Mouse (Mus musculus): ENCODE measurements around the gene Phlda2.
A peak's percentile ranks its signal among the peaks of the same experiment; 100 is the strongest.
"Not testable (repeated sequence)": the region's sequence is repeated elsewhere in the genome, so short reads cannot be mapped to it uniquely, and the experiment has no call there.

Phlda2 gene

DNA sequence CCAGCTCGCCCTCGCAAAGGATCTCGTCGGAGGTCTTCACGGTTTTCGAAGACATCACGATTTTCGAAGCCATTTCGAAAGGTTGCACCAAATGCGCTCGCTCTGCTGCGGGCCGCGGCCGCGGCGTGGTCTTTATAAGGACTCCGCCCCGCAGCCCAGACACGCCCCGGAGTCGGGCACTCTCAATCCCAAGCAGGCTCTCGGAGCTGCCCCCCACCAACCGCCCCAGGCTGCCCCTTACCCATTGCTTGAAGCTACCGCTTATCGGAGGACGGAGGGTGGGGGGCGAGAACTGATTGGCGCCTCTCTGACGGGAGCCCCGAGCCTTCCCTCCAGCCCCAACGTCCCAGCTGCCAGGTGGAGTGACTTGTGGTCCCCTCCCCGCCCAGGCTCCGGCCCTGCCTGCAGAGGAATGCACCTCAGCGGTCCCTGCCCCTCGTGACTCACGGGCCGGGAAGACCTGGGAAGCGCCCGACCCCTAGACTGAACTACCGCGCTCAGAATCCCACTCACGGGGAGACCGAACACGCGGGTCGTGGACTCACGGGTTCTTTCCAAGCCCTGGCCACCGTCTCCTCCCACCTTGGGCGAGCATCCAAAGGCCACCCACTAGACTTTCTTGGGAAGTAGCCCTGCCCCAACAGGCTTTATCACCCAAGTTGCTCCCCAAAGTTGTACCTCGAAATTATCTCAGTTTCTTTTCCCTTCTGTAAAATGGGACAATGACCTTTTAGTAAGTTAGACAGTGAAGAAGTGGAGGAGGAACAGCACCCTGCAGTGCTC is at the start of gene Phlda2:
Phlda2 (minus strand) TSS at position 733 of the 783 bp plus-strand sequence.
- DNase-seq: peak; percentile 45

DNA sequence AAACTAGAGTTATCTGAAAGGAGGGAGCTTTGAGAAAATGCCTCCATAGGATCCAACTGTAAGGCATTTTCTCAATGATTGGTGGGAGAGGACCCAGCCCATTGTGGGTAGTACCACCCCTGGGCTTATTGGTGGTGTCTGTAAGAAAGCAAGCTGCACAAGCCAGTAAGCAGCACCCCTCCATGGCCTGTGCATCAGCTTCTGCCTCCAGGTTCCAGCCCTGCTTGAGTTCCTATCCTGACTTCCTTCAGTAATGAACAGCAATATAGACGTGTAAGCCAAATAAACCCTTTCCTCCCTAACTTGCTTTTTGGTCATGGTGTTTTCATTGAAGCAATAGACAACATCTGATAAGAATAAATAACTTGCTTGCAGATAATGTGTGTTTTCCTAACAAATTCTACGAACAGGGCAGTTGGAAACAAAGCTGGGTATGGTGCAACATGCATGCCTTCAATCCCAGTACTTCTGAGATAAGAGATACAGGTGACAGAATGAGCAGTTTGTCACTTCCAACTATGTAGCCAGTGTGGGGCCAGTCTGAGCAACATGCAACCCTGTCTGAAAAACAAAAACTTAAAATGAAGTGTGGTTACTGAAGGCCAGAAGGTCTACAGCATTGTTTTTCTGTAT is 46.8 kb upstream of the Phlda2 start:
- DNase-seq: no peak

DNA sequence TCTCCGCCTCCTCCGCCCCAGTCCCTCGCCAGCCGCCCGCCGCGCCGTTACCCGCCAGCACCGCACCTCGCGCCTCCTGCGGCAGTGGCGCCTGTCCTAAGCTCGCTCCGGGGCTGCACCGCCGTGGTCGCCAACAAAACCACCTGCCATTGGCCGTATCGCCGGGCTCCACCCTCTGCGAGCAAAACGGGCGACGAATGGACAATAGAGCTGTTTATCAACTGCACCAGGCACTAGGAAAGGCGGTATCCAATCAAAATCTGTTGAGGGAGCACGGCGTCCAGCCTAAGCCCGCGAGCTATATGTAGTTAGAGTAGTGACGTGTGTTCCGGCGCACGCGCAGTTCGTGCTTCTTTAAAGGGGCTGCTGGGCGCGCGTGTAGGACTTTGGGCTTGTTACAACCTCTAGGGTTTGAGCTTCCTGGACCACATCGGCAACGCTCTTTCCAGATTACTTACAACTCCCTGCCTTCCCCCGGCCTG is 46.1 kb upstream of the Phlda2 start, which contains the start of gene Nap1l4:
Nap1l4 (minus strand) TSS at position 131 of the 482 bp plus-strand sequence.
- DNase-seq: peak; percentile 98

DNA sequence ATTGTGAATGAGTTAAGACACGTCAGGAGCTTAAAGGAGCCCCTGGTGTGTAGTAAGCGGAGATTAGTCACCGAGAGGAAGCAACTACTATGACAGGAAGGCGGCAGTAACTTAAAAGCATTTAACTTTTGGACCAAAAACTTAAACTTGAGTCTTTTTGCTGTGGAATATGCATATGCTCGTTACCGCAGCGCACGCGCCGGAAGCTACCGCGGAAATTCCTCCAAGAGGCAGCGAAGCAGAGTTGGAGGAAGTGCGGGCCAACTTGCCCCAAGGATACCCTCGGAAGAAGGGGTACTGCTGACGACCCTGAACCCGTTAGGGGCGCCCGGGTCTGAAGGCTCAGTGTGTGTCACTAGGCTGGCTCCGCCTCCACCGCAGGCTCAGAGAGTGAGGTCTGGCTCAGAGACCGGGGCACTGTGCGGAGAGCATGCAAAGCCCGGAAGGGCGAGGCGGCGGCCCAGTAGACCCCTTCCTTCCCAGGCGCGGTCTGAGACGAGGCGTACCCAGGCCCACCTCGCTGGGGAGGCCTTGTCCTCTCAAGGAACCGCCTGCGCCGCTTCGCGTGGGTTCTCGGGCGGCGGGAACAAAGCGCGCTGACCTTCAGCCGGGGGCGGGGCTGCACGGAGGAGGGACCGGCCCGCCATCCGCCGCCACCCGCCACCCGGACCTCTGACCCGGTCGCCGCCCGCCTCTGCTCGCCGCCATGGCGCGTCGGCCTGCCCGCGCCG is 45.4 kb upstream of the Phlda2 start:
- DNase-seq: peak; percentile 81

DNA sequence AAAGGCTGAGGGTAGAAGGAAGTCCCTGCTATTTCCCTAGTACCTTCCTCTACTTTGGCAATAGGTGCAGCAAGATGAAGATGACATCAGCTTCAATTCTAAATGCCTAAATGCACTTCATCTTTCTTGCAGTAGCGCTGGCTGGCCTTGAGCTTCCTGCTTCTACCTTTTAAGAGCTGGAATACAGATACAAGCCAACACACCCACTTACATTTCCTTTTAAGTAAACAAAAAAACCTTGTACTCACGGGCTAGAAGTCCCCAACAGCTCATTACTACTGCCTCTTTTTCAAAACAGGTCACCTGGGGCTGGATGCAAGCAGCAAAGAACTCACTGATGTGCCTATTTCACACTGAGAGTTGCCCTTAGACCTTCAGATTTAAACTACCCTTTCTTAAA is 43.6 kb upstream of the Phlda2 start:
- DNase-seq: no peak

DNA sequence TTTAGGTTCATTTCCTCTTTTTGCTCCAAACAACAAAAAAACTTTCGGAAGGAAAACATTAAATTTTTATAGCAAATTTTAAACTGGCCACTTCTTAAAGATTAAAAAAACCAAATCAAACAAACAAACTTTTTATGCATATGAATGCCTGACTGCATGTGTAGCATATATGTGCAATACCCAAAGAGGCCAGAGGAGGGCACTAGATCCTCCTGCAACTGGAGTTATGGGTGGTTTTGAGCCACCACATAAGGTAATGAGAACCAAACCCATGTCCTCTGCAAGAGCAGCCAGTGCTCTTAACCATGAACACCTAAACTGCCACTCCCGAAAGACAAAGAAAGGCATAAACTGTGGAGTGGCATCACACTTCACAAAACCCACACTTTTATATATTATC is 41.4 kb upstream of the Phlda2 start:
- DNase-seq: peak; percentile 52

DNA sequence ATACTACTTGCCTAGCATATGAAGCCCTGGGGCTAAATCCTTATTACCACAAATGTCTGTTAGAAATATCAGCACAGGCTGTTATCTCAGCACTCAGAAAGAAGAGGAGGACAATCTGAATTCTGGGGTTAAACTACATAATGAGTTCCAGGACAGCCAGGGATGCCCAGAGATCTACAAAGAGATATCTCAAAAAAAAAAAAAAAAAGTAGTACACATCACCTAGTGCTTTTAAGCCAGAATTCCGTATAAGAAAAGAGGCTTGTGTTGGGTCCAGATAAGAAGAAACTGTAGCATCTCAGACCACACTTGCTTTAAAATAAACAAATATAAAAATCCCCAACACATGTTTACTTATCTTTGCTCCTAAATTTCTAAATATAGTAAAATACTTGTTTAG is 35.7 kb upstream of the Phlda2 start:
- no peak for DNase-seq

DNA sequence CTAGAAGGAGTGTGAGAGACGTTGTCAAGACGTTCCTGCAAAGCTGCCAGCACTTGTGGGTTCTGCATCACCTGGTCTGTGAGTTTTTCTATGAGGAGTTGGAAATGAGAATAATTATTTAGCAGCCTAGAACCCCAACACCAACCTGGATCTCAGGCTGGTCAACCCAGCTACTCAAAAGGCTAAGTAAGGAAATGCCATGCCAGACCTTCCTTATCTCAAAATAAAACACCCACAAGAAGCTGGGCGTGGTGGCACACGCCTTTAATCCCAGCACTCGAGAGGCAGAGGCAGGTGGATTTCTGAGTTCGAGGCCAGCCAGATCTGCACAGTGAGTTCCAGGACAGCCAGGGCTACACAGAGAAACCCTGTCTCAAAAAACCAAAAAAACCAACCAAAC is 35.3 kb upstream of the Phlda2 start:
- DNase-seq: not testable (repeated sequence)

DNA sequence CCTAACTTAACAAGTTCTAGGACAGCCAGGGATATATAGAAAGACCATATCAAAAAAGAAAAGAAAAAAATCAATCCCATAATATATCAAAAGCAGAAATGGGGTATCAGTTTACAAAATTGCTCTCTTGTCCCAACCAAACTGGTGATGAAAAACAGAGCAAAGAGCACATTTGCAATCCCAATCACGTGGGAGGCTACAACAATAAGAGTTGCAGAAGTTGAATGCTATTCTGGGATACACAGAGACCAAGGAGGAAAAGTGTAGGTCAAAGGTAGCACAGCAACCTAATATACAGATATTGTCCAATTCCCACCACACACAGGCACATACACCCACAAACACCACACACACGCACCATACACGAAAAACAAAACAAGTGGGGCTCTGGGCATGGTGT is 33.3 kb upstream of the Phlda2 start:
- no peak for DNase-seq

DNA sequence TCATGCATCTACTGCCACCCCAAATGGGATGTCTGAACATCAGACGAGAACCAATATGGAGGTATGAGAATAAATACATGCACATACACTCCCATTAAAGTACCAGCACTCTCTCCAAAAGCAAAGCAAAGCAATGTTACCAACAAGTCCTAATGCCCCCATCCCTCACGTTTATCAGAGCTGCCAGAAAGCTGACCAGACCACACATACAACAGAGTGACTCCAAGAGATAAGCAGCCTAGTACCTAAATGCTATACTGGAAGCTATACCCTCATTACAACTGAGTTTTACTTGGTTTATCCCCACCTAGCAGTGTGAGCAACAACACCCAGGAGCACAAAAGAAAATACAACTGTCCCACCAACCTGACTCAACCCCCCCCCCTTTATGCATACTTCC is 30.3 kb upstream of the Phlda2 start:
- no peak for DNase-seq

DNA sequence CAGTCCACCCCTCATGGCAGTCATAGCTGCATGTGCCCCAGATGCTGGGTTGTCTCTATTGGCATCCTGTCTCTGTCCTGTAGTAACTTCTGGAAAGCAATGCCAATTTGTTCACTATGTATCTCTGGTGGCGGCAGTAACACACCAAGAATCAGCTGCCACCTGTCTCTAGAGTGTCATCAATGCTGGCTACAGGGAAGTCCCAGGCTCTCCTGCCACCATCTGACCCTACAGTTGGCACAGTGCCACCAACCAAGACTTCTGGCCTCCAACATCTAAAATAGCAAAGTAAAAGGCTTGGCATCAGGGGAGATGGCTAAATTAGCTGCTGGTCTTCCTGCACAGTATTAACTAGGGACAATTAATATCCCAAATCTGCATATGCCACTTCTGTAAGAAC is 29.5 kb upstream of the Phlda2 start:
- no peak for DNase-seq

DNA sequence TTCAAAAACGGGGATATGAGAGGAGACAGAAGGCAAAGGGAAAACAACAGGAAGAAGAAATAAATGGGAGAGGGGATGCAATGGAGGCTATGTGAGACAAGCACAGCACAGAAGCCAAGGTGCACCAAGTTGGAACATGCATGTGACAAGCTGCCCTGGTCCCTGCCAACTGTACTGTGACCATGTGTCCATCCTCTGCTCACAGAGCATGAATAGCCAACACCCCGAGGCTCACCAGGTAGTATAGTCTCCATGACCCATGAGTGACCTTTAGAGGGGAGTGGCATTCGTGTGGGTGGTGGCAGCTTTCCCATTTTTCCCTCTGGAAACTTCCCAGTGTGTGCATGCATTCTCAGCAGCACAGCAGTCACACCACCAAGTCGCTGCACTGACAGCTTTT is 16.4 kb upstream of the Phlda2 start:
- no peak for DNase-seq

DNA sequence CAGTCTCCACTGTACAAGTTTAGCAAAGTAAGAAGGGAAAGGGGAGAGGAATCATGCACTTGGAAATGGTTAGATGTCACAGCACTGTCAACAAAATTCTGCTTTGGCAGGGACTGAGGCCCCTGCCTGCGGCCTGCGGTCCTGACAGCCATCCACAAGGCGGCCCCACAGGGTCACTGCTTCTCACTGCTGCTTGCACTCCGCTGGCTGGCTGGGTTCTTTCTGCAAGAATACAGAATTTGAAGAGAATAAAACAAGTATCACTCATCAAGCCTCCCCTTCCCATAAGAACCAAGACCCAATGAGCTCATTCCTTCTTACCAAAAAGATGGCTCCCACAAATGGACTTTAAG is 11.4 kb upstream of the Phlda2 start:
- DNase-seq: peak; percentile 47

DNA sequence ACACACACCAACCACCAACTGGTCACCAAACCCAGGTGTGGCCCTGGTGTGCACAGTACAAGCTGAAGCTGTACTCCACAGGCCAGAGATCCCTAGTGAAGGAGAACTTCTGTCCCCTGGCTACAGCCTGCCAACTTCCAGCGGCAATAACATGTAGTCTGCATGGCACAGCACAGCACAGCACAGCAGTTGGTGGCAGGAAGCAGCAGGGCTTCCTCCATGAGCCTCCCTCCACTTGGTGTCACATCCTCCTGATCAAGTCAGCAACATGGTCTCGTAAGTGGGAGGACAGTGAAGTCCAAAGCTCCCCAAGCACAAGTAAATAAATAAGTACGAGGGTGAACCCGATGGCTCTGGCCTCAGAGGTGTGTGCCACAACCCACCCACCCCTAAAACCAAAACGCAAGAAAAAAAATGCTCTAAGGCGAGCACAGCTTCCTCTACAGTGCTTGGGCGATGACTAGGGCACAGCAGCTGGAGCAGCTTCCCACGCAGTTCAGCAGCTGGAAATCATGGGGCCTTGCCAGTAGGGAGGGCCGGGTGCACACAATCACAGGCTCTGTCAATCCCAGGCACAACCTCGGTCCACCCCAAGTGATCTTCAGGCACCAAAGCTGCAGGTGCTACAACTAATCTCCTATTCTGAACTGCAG is 10.9 kb upstream of the Phlda2 start:
- peak; percentile 66 for DNase-seq

DNA sequence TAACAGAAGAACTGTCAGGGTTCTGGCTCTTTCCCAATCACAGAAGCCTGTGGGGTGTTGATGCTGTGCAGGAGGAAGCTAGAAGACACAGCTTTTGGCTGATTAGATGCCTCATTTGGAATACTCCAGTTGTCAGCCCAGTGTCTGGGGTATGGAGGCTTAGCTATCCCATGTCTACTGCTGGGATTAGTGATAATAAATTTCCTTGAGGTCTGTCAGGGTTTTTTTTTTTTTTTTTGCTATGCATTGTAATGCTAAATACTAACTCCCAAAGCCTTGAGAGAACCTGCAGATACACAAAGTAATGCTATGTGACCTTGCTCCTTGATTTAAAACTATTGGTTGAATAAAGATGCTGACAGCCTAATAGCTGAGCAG is 8.4 kb upstream of the Phlda2 start:
- no peak for DNase-seq

DNA sequence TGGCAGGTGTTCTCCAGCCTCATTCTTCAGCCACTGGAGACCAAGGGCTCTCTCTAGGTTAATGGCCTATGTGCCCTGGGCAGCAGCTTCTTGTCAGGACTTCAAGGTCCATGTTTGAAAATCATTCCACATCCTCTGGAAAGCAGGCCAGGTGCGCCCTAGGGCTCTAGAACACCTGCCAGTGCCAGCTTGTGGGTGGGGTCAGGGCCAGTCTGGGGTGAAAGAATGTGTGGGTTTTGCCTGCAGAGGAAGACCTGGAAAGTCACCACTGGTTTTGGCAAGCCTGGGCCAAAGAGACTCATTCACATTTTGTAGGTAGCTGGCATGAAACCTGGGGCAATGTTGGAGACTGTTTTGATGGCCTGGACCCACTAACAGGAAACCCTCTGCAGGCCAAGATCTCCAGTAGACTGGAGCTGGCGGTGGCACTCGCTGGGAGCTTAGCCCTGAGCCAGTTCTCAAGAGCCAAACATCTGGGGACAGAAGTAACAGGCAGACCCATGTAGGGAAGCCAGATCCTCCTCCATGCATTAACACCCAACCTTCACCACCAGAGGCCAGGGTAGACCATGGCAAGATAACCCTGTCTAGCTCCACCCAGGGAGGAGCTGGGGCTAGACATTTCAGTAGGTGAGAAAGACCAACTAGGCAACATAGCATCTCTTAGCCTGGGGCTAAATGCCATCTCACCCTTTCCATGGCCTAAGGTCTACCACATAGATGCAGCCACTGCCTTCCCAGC is 7.8 kb upstream of the Phlda2 start:
- DNase-seq: no peak

DNA sequence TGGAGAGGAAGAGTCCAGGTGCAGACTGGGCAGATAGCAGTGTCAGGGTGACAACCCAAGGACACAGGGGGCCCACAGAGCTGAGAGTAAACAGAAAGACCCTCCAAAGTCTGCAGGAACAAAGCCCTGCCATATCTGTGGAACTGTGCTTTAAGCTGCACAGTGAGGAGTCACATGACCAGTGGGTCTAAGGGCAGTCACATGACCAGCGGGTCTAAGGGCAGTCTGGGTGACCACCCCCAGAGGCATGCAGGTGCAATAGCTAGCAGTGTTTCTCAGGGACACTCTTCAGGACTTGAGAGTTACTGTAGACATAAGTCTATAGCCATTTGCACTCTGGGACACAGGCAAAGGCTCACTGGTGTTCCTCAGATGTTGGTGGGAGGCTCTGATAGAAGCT is 6.6 kb upstream of the Phlda2 start:
- DNase-seq: no peak

DNA sequence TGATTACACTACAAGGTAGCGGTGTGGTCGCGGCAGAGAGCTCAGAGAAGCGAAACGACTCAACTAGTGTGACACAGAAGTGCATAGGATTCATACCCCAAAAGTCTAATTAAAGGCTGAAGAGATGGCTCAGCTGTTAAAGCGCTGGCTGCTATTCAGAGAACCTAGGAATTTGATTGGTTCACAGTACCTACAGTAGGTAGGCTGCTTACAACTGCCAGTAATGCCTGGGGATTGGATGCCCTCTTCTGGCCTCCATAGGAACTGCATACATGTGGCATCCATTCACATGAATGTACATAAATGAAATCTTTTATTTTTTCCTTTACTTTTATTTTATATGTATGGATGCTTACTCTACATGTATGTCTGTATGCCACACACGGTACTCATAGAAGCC is 3.7 kb upstream of the Phlda2 start:
- DNase-seq: peak; percentile 67

DNA sequence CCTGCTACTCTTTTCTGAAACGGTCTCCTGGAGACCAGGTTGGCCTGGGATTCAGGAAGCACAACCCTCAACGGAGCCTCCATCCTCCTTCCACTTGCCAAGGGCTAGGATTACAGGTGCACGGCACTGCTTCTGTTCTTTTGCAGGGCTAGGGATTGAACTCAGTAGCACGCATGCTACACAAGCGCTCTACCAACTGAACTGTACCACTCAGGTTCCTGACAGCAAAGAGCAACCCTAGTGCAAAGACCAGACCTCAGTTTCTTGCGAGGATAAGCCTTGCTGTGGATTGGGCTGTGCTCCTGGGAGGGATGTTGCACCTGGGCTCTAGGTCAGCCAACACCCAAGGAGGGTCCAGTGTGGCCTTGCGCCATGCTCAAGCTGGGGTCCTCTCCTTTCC is 3.3 kb upstream of the Phlda2 start:
- DNase-seq: no peak

DNA sequence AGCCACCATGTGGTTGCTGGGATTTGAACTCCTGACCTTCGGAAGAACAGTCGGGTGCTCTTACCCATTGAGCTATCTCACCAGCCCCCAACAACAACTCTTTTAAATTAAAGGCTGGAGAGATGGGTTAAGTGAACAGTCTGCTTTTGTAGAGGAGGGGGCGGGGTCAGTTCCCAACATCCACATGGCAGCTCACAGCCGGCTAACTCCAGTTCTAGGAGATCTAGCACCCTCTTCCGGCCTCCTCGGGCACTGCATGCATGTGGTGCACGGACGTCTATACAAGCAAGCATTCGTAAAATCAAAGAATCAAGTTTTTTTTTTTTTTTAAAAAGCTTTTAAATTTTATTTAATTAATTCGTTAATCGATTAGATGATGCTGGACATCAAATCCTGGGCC is 2.9 kb upstream of the Phlda2 start:
- DNase-seq: peak; percentile 90

DNA sequence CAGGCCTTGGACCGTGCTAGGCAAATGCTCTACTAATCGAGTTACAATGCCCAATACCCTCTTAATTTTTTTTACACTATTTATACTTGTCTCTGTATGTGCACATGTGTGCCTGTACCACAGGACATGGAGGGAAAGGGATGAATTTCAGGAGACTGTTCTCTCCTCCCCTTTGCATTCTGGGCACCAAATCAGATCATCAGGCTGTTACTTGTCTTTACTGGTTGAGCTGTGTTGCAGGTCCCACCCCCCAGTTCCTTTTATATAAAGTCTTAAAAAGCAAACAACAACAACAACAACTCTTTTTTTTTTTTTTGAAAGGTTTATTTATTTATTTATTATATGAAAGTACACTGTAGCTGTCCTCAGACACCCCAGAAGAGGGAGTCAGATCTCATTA is 2.5 kb upstream of the Phlda2 start:
- no peak for DNase-seq

DNA sequence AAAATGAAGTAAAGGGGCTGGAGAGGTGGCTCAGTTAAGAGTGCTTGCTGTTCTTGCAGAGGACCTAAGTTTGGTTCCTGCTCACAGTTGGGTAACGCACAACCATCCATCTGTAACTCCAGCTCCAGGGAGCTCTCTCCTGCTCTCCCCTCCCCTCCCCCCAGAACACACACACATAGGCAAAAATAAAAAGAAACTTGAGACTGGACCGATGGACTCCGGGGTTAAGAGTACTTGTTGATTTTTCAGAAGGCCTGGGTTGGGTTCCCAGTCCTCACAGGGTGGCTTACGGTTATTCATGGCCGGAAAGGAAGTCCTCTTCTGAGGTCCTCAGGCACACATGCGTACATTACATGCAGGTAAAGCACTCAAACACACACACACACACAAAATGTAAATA is 976 bp upstream of the Phlda2 start:
- no peak for DNase-seq

All from lung, postnatal 10 days (tissue).